Mouse (Mus musculus): Measurements from ENCODE around the gene Smpd1. TPM values are rescaled to one million over a fixed set of nuclear protein-coding genes. Genes with fewer than 3 reads are reported as not detected.

The Smpd1 gene
- total RNA-seq, 1 experiment from 2014 or later, result 49.1 TPM

Other genes with a start within 250 kb of the Smpd1 start
- not detected in 2 replicates for gene Olfr689, start 243.2 kb upstream of the Smpd1 start, total RNA-seq (2021)
- gene Olfr690, start 220.3 kb upstream of the Smpd1 start, total RNA-seq (2021), result not detected in 2 replicates
- gene Olfr691, start 212.1 kb upstream of the Smpd1 start, total RNA-seq (2021), result not detected in 2 replicates
- gene Olfr692, start 186.1 kb upstream of the Smpd1 start, total RNA-seq (2021), result not detected in 2 replicates
- gene Gm5901, start 179.3 kb upstream of the Smpd1 start, total RNA-seq (2021), result not detected in 2 replicates
- 33.2 and 33.3 TPM in 2 replicates for gene Fam160a2, start 154.3 kb upstream of the Smpd1 start, total RNA-seq (2021)
- gene Cnga4, start 149.8 kb upstream of the Smpd1 start, total RNA-seq (2021), result not detected in 2 replicates
- gene Cckbr, start 128.6 kb upstream of the Smpd1 start, total RNA-seq (2021), result not detected in 2 replicates
- gene Cavin3, start 72.1 kb upstream of the Smpd1 start, total RNA-seq (2021), result 77.1 and 96.1 TPM in 2 replicates
- 13.6 and 15.0 TPM in 2 replicates for gene Apbb1, start 27.3 kb downstream of the Smpd1 start, total RNA-seq (2021)
- 0.21 and 22.0 TPM in 2 replicates for gene Hpx, start 45.8 kb downstream of the Smpd1 start, total RNA-seq (2021)
- gene Trim3, start 79.2 kb downstream of the Smpd1 start, total RNA-seq (2021), result 32.7 and 34.9 TPM in 2 replicates
- gene Timm10b, start 85.7 kb downstream of the Smpd1 start, total RNA-seq (2021), result 125 and 142 TPM in 2 replicates
- gene Arfip2, start 86.1 kb downstream of the Smpd1 start, total RNA-seq (2021), result 58.1 and 66.3 TPM in 2 replicates
- 10.0 and 14.0 TPM in 2 replicates for gene Gm45799, start 86.2 kb downstream of the Smpd1 start, total RNA-seq (2021)
- 5.6 and 6.3 TPM in 2 replicates for gene Dnhd1, start 96.5 kb downstream of the Smpd1 start, total RNA-seq (2021)
- gene Ilk, start 182.2 kb downstream of the Smpd1 start, total RNA-seq (2021), result 150 and 158 TPM in 2 replicates
- gene Rrp8, start 183.0 kb downstream of the Smpd1 start, total RNA-seq (2021), result 19.1 and 27.7 TPM in 2 replicates
- 198 and 204 TPM in 2 replicates for gene Taf10, start 190.0 kb downstream of the Smpd1 start, total RNA-seq (2021)
- gene Tpp1, start 197.9 kb downstream of the Smpd1 start, total RNA-seq (2021), result 88.3 and 122 TPM in 2 replicates
- 5.4 and 10.0 TPM in 2 replicates for gene Dchs1, start 233.3 kb downstream of the Smpd1 start, total RNA-seq (2021)